Mouse (Mus musculus): ENCODE data around the gene Trmt10c.
"Not testable (repeated sequence)": the region's sequence is repeated elsewhere in the genome, so short reads cannot be mapped to it uniquely, and the experiment has no call there.

The Trmt10c gene

DNA sequence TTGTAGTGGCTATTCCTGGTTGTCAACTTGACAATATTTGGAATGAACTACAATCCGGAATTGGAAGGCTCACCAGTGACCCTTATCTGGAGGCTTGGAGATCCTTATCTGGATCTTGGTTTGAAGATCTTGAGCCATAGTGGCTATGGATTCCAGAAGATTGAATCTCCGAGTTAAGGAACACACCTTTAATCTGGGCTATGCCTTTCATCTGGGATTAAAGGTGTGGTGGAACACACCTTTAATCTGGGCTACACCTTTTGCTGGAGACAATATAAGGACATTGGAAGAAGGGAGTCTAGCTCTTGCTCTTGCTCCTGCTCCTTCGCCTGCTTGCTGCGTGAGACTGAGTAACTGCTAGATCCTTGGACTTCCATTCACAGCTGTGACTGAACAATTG lies 10.4 kb upstream of the Trmt10c start, which contains the start of gene Senp7:
Senp7 (plus strand) TSS at position 301 of the 400 bp plus-strand sequence.
- DNase-seq (ENCODE audit: low read depth, low spot score) = not testable (repeated sequence)

DNA sequence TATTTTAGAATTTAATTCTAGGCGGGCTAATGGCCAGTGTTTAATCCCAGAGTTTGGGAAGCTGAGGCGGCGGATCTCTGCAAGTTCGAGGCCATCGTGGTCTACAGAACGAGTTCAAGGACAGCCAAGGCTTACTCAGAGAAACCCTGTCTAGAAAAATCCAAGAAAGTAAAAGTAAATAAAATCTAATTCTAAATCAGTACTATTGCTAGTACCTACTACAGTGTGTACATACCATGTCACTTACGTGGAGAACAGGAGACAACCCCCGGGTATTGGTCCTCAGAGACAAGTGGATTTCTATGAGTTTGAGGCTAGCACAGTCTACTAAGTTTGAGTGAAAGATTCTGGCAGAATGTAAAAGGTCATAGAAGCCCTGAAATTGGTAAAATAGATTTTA lies 471 bp upstream of the Trmt10c start:
- no peak for DNase-seq (ENCODE audit: low read depth, low spot score)

DNA sequence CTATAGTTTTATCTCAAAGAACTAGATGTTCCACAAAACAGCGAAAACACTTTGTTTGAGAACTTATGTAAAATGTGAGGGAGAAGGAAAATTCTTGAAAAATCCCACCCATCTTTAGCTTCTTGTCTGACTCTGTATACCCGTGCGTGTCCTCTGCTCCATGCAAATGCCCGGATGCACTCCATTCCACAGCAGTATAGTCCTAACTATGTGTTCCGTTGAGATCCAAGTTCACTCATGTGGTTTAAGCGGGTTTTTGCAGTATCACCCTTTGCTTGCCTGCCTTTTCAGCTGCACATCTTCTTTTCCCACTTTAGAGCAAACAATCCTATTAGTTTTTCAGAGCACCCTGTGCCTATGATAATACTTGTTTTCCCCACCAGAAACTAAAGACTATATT lies 1.1 kb downstream of the Trmt10c start:
- DNase-seq (ENCODE audit: low read depth, low spot score) = no peak

DNA sequence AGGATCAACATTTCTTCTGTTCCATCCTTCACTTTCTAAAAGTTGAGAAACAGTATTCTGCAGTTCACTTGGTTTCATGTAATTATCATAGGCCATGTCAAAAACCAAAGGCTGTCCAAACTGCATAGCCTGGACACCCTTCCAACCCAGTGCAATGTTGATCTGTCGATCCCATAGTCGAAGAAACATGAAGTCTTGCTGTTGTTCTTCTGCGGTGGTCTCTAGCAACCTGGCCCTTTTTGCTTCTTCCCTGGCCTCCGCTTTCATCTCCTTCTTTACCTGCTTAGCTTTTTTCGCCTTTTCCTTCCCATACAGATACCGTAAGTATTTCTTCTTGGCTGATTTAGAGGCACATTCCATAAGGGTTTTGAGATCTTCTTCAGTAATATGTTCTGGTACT lies 3.1 kb downstream of the Trmt10c start:
- no peak for DNase-seq (ENCODE audit: low read depth, low spot score)

DNA sequence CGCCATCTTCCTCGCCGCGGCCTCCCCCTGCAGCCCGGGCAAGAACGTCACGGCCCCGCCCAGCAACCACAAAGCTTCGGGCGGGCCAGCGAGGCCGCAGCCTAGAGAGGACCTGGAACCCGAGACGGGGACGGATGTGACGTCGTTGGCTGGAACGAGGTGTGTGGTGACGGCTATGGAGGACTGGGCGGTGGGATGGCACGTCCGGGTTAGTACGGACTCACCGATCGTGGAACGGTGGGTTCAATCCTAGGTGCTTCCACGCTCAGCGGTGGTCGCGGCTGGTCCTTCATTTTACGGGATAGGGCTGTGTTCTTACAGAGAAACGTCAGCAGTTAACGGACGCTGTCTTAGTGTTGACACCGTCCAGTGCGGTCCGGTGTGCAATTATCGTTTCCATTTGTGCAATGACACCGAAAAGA lies 7.9 kb downstream of the Trmt10c start, which contains the start of gene Pcnp:
Pcnp (minus strand) TSS at position 79 of the 422 bp plus-strand sequence.
- DNase-seq (ENCODE audit: low read depth, low spot score) = peak; percentile 94

DNA sequence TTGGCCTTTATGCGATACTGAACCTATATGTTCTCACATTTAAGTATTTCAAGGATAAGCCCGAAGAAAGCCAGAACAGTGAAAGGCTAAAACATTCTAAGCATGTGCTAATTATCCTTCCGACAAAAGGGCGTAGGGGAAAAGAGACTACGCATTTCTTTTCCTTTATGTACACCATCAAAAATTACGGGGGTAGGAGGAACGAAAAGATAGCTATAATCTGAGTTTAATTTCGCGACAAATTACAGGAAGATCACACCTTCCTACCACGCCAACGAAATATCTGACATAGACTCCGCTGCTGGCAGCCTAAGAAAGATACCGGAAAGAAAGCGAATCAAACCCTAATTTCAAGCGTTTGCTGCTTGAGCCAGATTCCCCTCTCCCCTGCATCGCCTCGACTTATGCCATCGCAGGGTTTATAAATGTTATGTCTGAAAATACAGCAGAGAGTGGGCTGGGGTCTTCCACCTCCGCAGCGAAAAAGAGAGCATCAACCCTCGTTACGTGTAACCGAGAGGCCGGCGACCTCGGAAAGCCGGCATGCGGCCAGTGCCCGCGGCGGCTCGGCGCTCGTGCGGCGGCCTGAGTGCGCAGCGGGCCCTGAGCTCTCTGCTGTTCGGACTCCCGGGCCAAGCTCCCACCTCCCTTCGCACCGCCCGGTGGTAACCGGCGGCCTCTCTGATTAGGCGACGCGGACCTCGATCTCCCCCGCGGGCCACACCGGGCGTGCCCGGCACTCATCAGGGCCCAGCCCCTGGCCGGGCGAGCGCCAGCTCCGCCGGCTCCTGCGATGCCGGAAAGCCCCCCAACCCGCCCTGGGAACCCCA lies 8.7 kb downstream of the Trmt10c start:
- DNase-seq (ENCODE audit: low read depth, low spot score) = peak; percentile 15

DNA sequence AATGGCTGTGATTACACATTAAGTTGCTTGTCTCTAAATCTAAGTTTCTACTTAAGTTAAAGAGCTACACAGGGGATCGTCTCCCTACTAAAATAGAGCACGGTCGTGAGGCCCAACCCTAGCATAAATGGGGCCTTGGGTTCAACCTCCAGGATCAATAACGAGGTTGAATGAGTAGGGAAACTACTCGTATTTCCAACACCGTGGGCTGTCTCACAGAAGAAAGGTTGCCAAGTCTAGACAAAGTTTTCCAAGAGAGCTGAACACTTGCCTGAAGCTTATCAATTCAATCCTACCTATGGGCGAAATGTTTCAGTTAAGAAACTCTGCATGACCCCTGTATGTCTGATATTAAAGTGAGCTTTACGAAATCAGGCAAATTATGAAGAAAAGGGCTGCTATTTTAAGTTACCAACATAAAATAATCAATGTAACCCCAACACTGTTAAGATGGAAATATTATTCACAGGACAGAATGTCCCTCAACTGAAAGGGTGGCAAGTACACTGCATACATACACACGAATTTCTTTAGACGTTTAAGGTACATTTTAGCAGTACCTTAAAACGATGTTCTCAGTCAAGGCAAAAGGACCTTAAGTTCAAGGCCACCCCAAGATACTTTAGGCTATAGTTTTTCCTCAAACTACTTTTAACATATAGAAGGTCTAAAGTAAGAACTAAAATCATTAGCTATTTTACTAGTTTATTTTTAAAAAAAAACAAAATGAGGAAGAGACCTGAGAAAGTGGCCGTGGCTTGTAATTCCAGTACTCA lies 9.6 kb downstream of the Trmt10c start:
- DNase-seq (ENCODE audit: low read depth, low spot score) = no peak

DNA sequence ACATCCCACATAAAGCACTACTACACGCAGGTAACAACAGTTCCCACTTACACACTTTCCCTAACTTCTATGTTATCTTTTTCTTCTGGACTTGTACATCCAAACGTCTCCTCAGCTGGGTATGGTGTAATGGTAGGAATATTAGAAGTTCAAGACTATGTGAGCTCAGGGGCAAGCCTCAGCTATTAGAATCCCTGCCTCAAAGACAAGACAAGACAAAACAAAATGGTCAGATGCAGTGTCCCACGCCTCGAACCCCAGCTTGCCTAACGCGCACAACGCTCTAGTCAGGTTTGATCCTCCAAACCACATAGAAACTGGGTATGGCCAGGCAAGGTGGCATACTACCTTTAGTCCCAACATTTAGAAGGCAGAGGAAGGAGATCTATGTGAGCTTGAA lies 18.0 kb downstream of the Trmt10c start:
- DNase-seq (ENCODE audit: low read depth, low spot score) = no peak

DNA sequence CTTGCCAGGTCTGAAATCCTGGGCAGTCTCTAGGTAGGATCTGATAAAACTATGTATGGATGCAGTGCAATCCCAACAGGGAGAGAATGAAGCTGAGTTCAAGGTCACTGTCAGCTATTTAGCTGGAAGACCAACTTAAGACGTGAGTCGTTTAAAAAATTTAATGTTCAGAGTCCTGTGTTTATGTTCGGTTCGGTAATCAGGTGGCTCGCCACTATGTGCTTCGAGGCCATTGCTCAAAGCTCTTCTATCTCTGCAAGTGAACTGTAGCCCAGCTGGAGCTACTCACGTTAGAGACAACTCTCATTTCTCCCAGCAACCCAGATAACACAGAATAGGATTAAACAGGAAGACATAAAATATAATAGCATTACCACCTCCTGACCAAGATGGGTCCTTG lies 23.5 kb downstream of the Trmt10c start:
- DNase-seq (ENCODE audit: low read depth, low spot score) = no peak

DNA sequence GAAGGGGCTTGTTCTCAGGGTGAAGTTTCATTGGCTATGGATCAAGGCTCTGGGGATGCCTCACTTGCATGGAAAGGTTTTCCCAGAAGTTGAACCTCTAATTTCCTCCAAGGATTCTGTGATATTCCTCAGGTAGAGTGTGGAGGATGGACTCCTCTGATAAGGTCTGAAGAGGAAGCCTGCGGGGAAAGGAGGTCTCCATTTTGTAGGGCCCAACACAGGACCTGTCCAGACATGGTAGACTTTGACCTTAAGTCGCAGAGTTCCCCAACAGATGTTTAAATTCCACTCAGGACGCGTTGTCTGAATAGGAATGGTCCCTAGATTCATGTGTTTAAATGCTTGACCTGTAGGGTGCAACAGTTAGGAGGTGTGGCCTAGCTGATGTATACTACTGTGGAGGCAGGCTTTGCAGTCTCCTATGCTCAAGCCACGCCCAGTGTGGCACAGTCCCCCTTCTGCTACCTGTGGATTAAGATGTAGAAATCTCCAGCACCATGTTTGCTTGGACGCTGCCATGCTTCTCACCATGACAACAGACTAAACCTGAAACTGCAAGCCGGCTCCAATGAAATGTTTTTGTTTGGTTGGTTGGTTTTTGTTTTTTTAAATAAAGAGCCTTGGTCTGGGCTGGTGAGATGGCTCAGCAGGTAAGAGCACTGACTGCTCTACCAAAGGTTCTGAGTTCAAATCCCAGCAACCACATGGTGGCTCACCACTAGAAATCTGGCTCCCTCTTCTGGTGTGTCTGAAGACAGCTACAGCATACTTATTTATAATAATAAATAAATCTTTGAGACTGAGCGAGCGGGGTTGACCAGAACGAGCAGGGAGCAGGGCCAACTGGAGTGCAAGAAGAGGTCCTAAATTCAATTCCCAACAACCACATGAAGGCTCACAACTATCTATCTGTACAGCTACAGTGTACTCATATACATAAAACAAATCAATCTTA lies 24.6 kb downstream of the Trmt10c start:
- DNase-seq (ENCODE audit: low read depth, low spot score) = no peak

DNA sequence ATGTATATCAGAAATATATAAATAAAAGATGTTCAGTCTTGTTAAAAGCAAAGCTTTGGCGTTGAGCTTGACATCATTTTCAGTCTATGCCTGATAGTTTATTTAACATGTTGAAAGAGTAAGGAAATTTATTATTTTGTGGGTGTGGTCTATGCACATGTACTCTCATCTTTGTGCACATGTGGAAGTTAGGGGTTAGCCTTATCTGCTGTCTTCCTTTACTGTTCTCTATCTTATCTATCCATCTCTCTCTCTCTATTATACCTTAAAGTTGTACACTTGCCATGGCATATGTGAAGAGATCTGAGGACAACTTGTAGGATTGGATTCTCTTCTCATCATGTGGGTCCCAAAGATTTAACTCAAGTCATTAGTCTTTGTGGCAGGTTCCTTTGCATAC lies 28.8 kb downstream of the Trmt10c start:
- no peak for DNase-seq (ENCODE audit: low read depth, low spot score)

DNA sequence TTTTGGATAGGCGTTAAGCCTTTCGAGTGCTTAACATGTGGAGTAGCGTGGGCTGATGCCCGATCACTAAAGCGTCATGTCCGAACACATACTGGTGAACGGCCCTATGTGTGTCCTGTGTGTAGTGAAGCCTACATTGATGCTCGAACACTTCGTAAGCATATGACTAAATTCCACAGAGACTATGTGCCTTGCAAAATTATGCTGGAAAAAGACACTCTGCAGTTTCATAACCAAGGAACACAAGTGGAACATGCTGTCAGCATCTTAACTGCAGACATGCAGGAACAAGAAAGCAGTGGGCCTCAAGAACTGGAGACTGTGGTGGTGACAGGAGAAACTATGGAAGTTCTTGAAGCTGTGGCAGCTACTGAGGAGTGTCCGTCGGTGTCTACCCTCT lies 30.8 kb downstream of the Trmt10c start:
- DNase-seq (ENCODE audit: low read depth, low spot score) = no peak

DNA sequence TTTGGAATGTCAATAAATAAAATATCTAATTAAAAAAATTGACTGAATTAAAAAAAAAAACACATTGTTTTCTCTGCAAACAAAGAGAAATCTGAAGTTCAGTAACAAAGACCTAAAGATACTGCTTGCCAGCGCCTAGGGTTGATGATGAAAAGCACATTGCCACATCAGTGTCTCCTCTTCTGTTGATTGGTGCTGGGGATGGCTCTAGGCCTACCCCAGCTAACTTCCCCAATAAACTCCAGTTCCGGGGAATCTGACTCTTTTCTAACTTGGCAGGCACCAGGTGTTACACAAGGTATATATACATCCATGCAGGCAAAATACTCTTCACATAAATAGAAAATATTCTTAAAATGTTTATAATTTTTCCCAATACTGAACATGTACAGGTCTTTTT lies 43.4 kb downstream of the Trmt10c start:
- DNase-seq (ENCODE audit: low read depth, low spot score) = no peak

DNA sequence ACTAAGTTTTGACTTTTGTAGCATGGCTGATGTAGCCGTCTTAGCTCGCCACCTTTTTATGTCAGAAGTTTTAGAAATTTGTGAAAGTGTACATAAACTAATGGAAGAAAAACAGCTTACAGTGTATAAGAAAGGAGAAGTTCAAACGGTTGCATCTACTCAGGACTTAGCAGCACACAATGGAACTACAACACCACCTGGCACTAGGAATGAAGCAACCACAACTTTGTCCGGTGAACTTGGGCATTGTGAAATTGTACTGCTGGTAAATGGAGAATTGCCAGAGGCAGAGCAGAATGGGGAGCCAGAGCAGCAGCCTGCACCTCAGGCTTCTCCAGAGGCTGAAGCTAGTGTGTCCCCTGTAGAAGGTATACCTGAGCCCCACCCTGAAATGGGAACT lies 47.3 kb downstream of the Trmt10c start:
- no peak for DNase-seq (ENCODE audit: low read depth, low spot score)

DNA sequence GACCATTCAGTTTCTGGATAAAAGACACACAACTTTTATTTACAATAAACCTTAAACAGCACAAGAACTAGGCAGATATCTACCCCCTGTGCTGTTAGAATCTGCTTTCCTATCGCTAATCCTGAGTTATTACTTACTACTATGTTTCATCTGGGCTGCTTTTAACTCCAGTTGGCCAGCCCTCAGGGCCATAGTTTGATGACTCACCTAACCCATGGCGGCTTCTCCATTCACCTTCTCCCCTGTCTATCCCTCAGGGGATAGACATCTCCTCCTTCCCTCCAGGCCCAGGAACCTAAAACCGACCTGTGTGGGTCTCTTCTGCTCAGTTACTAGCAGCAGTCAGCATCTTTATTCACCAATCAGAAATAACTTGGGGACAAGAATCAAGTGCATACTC lies 51.6 kb downstream of the Trmt10c start:
- no peak for DNase-seq (ENCODE audit: low read depth, low spot score)

Measured in retina, adult 2 months (tissue).